Mouse (Mus musculus) small intestine, adult 2 months (tissue): ENCODE data around the gene Nr2f2.

Experiments used
- CTCF ChIP-seq: fragments of 200-500 bp; IDR thresholded peaks from 2 replicates; pipeline ENCODE4 v1.5.1; 2012; ENCODE audit warnings: low read depth, mild to moderate bottlenecking, control low read depth, inconsistent platforms, low read length, moderate library complexity, mixed read lengths; ENCODE audit not compliant: insufficient replicate concordance, insufficient read length; ENCODE audit errors: extremely low read depth
- POLR2A ChIP-seq: fragments of 200-500 bp; IDR thresholded peaks from 2 replicates; pipeline ENCODE4 v1.6.1; 2012; ENCODE audit warnings: low read depth, mild to moderate bottlenecking, control low read depth, inconsistent platforms, low read length, moderate library complexity

DNA sequence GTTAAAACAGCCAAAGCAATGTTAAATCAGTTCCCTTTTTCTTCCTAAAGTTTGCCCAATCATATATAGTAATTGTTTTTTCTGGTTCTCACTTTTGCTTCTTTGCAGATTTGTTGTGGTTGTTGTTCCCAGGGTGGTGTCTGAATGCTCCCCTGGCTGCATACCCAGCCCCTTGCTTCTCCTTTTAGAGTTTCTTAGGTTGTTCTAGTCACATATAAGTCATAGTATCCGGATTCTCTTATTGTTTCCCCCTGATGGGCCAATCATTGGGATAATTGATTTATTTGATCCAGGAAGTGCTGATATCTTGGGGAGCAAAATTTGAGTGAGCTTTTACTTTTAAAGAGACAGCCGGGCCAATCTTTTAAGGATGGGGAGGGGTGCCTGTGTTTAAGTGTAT, 39.3 kb downstream of the Nr2f2 start:
- no peak for TF ChIP-seq CTCF
- TF ChIP-seq POLR2A, result no peak
